Mouse (Mus musculus): Measurements from ENCODE around the gene Slc25a21. TPM values are rescaled to one million over a fixed set of nuclear protein-coding genes. Genes with fewer than 3 reads are reported as not detected.

Slc25a21 gene
- polyA plus RNA-seq, 1 experiment from 2014 or later, result 0.71 TPM

- no peaks in the 10 kb centered on the region for H3K36me3 ChIP-seq (ENCODE audit: control insufficient read depth, insufficient read depth, low read length)
- no peak overlapping the region for H3K9ac ChIP-seq (ENCODE audit: low read depth, low read length)
- 67% methylated on average over 4 of the region's 4 CpGs for WGBS
- peak; percentile 89 for ATAC-seq
- H3K9me3 ChIP-seq (ENCODE audit: control insufficient read depth, low read length), result no peaks in the 10 kb centered on the region
- no peaks in the 10 kb centered on the region for H3K4me1 ChIP-seq (ENCODE audit: control insufficient read depth, insufficient read depth, low read length)
- peaks cover 6% of the 10 kb centered on the region; the same call in 1 of the 2 replicates for H3K27me3 ChIP-seq (replicated peaks; ENCODE audit: control insufficient read depth, insufficient read depth, low read length)
- no peak overlapping the region for H3K27ac ChIP-seq (ENCODE audit: low read length)
- H3K4me2 ChIP-seq (ENCODE audit: low read depth, low read length), result no peak overlapping the region
- H3K4me3 ChIP-seq (ENCODE audit: low read length), result no peak overlapping the region
These were observed 10.2 kb downstream of the Slc25a21 start for GRCm38 (mm10) chr12:57187032-57187431.

GRCm38 (mm10) chr12:57186126-57186525 is 11.1 kb downstream of the Slc25a21 start:
- Histone ChIP-seq H3K4me2 (ENCODE audit: low read depth, low read length) (no peak overlapping the region), H3K9me3 (ENCODE audit: control insufficient read depth, low read length) (no peaks in the 10 kb centered on the region), H3K27ac (ENCODE audit: low read length) (no peak overlapping the region), H3K4me1 (ENCODE audit: control insufficient read depth, insufficient read depth, low read length) (no peaks in the 10 kb centered on the region), H3K27me3 (replicated peaks; ENCODE audit: control insufficient read depth, insufficient read depth, low read length) (peaks cover 6% of the 10 kb centered on the region; the same call in 1 of the 2 replicates), H3K9ac (ENCODE audit: low read depth, low read length) (no peak overlapping the region), H3K36me3 (ENCODE audit: control insufficient read depth, insufficient read depth, low read length) (no peaks in the 10 kb centered on the region), H3K4me3 (ENCODE audit: low read length) (no peak overlapping the region)
- WGBS, result 71% methylated on average over 2 of the region's 2 CpGs
- no peak for ATAC-seq

GRCm38 (mm10) chr12:57185475-57185874 is 11.8 kb downstream of the Slc25a21 start:
- H3K9me3 ChIP-seq (ENCODE audit: control insufficient read depth, low read length), result no peaks in the 10 kb centered on the region
- ATAC-seq, result no peak
- WGBS, result 0% methylated on average over 1 of the region's 1 CpGs
- H3K4me1 ChIP-seq (ENCODE audit: control insufficient read depth, insufficient read depth, low read length), result no peaks in the 10 kb centered on the region
- no peak overlapping the region for H3K9ac ChIP-seq (ENCODE audit: low read depth, low read length)
- H3K36me3 ChIP-seq (ENCODE audit: control insufficient read depth, insufficient read depth, low read length), result no peaks in the 10 kb centered on the region
- H3K4me2 ChIP-seq (ENCODE audit: low read depth, low read length), result no peak overlapping the region
- H3K27ac ChIP-seq (ENCODE audit: low read length), result no peak overlapping the region
- H3K4me3 ChIP-seq (ENCODE audit: low read length), result no peak overlapping the region
- peaks cover 4% of the 10 kb centered on the region; the same call in 1 of the 2 replicates for H3K27me3 ChIP-seq (replicated peaks; ENCODE audit: control insufficient read depth, insufficient read depth, low read length)

GRCm38 (mm10) chr12:57184401-57185147 is 12.7 kb downstream of the Slc25a21 start:
- WGBS, result 59% methylated on average over 2 of the region's 2 CpGs
- H3K27ac ChIP-seq (ENCODE audit: low read length), result no peak overlapping the region
- H3K27me3 ChIP-seq (replicated peaks; ENCODE audit: control insufficient read depth, insufficient read depth, low read length), result peaks cover 4% of the 10 kb centered on the region; the same call in 1 of the 2 replicates
- H3K4me2 ChIP-seq (ENCODE audit: low read depth, low read length), result no peak overlapping the region
- H3K36me3 ChIP-seq (ENCODE audit: control insufficient read depth, insufficient read depth, low read length), result no peaks in the 10 kb centered on the region
- no peak for ATAC-seq
- H3K9ac ChIP-seq (ENCODE audit: low read depth, low read length), result no peak overlapping the region
- no peaks in the 10 kb centered on the region for H3K9me3 ChIP-seq (ENCODE audit: control insufficient read depth, low read length)
- H3K4me1 ChIP-seq (ENCODE audit: control insufficient read depth, insufficient read depth, low read length), result no peaks in the 10 kb centered on the region
- no peak overlapping the region for H3K4me3 ChIP-seq (ENCODE audit: low read length)

GRCm38 (mm10) chr12:57179465-57180188 is 17.6 kb downstream of the Slc25a21 start:
- H3K9me3 ChIP-seq (ENCODE audit: control insufficient read depth, low read length), result no peaks in the 10 kb centered on the region
- H3K36me3 ChIP-seq (ENCODE audit: control insufficient read depth, insufficient read depth, low read length), result no peaks in the 10 kb centered on the region
- H3K4me2 ChIP-seq (ENCODE audit: low read depth, low read length), result no peak overlapping the region
- no peak overlapping the region for H3K9ac ChIP-seq (ENCODE audit: low read depth, low read length)
- no peak for ATAC-seq
- no peak overlapping the region for H3K4me3 ChIP-seq (ENCODE audit: low read length)
- WGBS, result 41% methylated on average over 5 of the region's 5 CpGs
- no peaks in the 10 kb centered on the region; the same call in 1 of the 2 replicates for H3K27me3 ChIP-seq (replicated peaks; ENCODE audit: control insufficient read depth, insufficient read depth, low read length)
- H3K27ac ChIP-seq (ENCODE audit: low read length), result no peak overlapping the region
- no peaks in the 10 kb centered on the region for H3K4me1 ChIP-seq (ENCODE audit: control insufficient read depth, insufficient read depth, low read length)

- Histone ChIP-seq H3K4me2 (ENCODE audit: low read depth, low read length) (no peak overlapping the region), H3K4me3 (ENCODE audit: low read length) (no peak overlapping the region), H3K27ac (ENCODE audit: low read length) (no peak overlapping the region), H3K9ac (ENCODE audit: low read depth, low read length) (no peak overlapping the region), H3K9me3 (ENCODE audit: control insufficient read depth, low read length) (no peaks in the 10 kb centered on the region), H3K27me3 (replicated peaks; ENCODE audit: control insufficient read depth, insufficient read depth, low read length) (no peaks in the 10 kb centered on the region; the same call in 1 of the 2 replicates), H3K36me3 (ENCODE audit: control insufficient read depth, insufficient read depth, low read length) (no peaks in the 10 kb centered on the region), H3K4me1 (ENCODE audit: control insufficient read depth, insufficient read depth, low read length) (no peaks in the 10 kb centered on the region)
- ATAC-seq, result no peak
These were observed 18.5 kb downstream of the Slc25a21 start for GRCm38 (mm10) chr12:57178818-57179217.

GRCm38 (mm10) chr12:57163294-57163693 is 34.0 kb downstream of the Slc25a21 start:
- WGBS, result 77% methylated on average over 2 of the region's 2 CpGs
- no peak overlapping the region for H3K4me3 ChIP-seq (ENCODE audit: low read length)
- ATAC-seq, result no peak
- no peak overlapping the region for H3K27ac ChIP-seq (ENCODE audit: low read length)
- H3K9ac ChIP-seq (ENCODE audit: low read depth, low read length), result no peak overlapping the region
- H3K36me3 ChIP-seq (ENCODE audit: control insufficient read depth, insufficient read depth, low read length), result no peaks in the 10 kb centered on the region
- no peak overlapping the region for H3K4me2 ChIP-seq (ENCODE audit: low read depth, low read length)
- H3K27me3 ChIP-seq (replicated peaks; ENCODE audit: control insufficient read depth, insufficient read depth, low read length), result no peaks in the 10 kb centered on the region
- no peaks in the 10 kb centered on the region for H3K4me1 ChIP-seq (ENCODE audit: control insufficient read depth, insufficient read depth, low read length)
- no peaks in the 10 kb centered on the region for H3K9me3 ChIP-seq (ENCODE audit: control insufficient read depth, low read length)

GRCm38 (mm10) chr12:57162840-57163239 is 34.4 kb downstream of the Slc25a21 start:
- no peak for ATAC-seq

GRCm38 (mm10) chr12:57159904-57160303 is 37.4 kb downstream of the Slc25a21 start:
- Histone ChIP-seq H3K9ac (ENCODE audit: low read depth, low read length) (no peak overlapping the region), H3K4me3 (ENCODE audit: low read length) (no peak overlapping the region), H3K4me2 (ENCODE audit: low read depth, low read length) (no peak overlapping the region), H3K27ac (ENCODE audit: low read length) (no peak overlapping the region), H3K9me3 (ENCODE audit: control insufficient read depth, low read length) (no peaks in the 10 kb centered on the region), H3K36me3 (ENCODE audit: control insufficient read depth, insufficient read depth, low read length) (no peaks in the 10 kb centered on the region), H3K4me1 (ENCODE audit: control insufficient read depth, insufficient read depth, low read length) (no peaks in the 10 kb centered on the region), H3K27me3 (replicated peaks; ENCODE audit: control insufficient read depth, insufficient read depth, low read length) (no peaks in the 10 kb centered on the region)
- 81% methylated on average over 6 of the region's 6 CpGs for WGBS
- ATAC-seq, result no peak

More at GRCm38 (mm10) chr12:57162840-57163239, 34.4 kb downstream of the Slc25a21 start:
- Histone ChIP-seq H3K4me2 (ENCODE audit: low read depth, low read length) (no peak overlapping the region), H3K4me1 (ENCODE audit: control insufficient read depth, insufficient read depth, low read length) (no peaks in the 10 kb centered on the region), H3K4me3 (ENCODE audit: low read length) (no peak overlapping the region), H3K27me3 (replicated peaks; ENCODE audit: control insufficient read depth, insufficient read depth, low read length) (no peaks in the 10 kb centered on the region), H3K9me3 (ENCODE audit: control insufficient read depth, low read length) (no peaks in the 10 kb centered on the region), H3K27ac (ENCODE audit: low read length) (no peak overlapping the region), H3K36me3 (ENCODE audit: control insufficient read depth, insufficient read depth, low read length) (no peaks in the 10 kb centered on the region), H3K9ac (ENCODE audit: low read depth, low read length) (no peak overlapping the region)
- 39% methylated on average over 3 of the region's 3 CpGs for WGBS
